ENCODE assay signal across 11 mouse cellular contexts in genomic region chr2:116852249-116852648, GRCm38 (mm10). TPM values are rescaled to one million over a fixed set of nuclear protein-coding genes. Genes with fewer than 3 reads are reported as not detected.
A peak's percentile ranks its signal among the peaks of the same experiment; 100 is the strongest.
DNase-seq lines count a peak whose midpoint lies in the region; ATAC-seq lines count a peak whose summit lies in the region.
"Had no signal": no experiment of that assay in that cellular context is flagged by ENCODE, and none has a peak within 500 bp of the region (broad histone marks: within the 10 kb centered on the region; RNA-seq: fewer than 3 reads in every experiment).

No protein-coding gene starts in this region.

- 44% methylated on average over 5 of the region's 5 CpGs for WGBS in heart, embryonic 11.5 days (ENCODE audit: insufficient replicate concordance)
- WGBS in midbrain, embryonic 15.5 days = 43% methylated on average over 5 of the region's 5 CpGs
- 61% methylated on average over 5 of the region's 5 CpGs for WGBS in midbrain, embryonic 11.5 days
- 34% methylated on average over 5 of the region's 5 CpGs for WGBS in intestine, embryonic 16.5 days

- no peaks in the 10 kb centered on the region for H3K27me3 ChIP-seq in heart, embryonic 11.5 days (ENCODE audit: control insufficient read depth, insufficient read depth, low read length)
- H3K27me3 ChIP-seq in midbrain, embryonic 15.5 days (replicated peaks) = no peaks in the 10 kb centered on the region
- H3K27me3 ChIP-seq in midbrain, embryonic 11.5 days (ENCODE audit: control insufficient read depth, insufficient read depth, low read length) = no peaks in the 10 kb centered on the region
- H3K27me3 ChIP-seq in intestine, embryonic 16.5 days (replicated peaks; ENCODE audit: control insufficient read depth, insufficient read depth, low read length) = no peaks in the 10 kb centered on the region

- H3K9ac ChIP-seq in heart, embryonic 11.5 days (ENCODE audit: low read depth, low read length) = no peak overlapping the region
- H3K9ac ChIP-seq in midbrain, embryonic 15.5 days = no peak overlapping the region
- H3K9ac ChIP-seq in midbrain, embryonic 11.5 days (ENCODE audit: low read length) = no peak overlapping the region
- H3K9ac ChIP-seq in intestine, embryonic 16.5 days (ENCODE audit: low read depth, low read length) = no peak overlapping the region

- no peaks in the 10 kb centered on the region for H3K36me3 ChIP-seq in heart, embryonic 11.5 days (ENCODE audit: control insufficient read depth, insufficient read depth, low read length)
- no peaks in the 10 kb centered on the region for H3K36me3 ChIP-seq in midbrain, embryonic 15.5 days (replicated peaks)
- no peaks in the 10 kb centered on the region for H3K36me3 ChIP-seq in midbrain, embryonic 11.5 days (ENCODE audit: control insufficient read depth, insufficient read depth, low read length)
- no peaks in the 10 kb centered on the region for H3K36me3 ChIP-seq in intestine, embryonic 16.5 days (ENCODE audit: control insufficient read depth, insufficient read depth, low read length)

- H3K27ac ChIP-seq in heart, embryonic 11.5 days (ENCODE audit: low read depth, low read length) = no peak overlapping the region
- H3K27ac ChIP-seq in midbrain, embryonic 15.5 days = no peak overlapping the region
- no peak overlapping the region for H3K27ac ChIP-seq in midbrain, embryonic 11.5 days (ENCODE audit: low read depth, low read length)
- no peak overlapping the region for H3K27ac ChIP-seq in intestine, embryonic 16.5 days (ENCODE audit: low read length)

- no peaks in the 10 kb centered on the region for H3K4me1 ChIP-seq in heart, embryonic 11.5 days (ENCODE audit: control insufficient read depth, insufficient read depth, low read length)
- H3K4me1 ChIP-seq in midbrain, embryonic 15.5 days = no peaks in the 10 kb centered on the region
- no peaks in the 10 kb centered on the region for H3K4me1 ChIP-seq in midbrain, embryonic 11.5 days (ENCODE audit: control insufficient read depth, insufficient read depth, low read length)
- no peaks in the 10 kb centered on the region for H3K4me1 ChIP-seq in intestine, embryonic 16.5 days (ENCODE audit: control insufficient read depth, insufficient read depth, low read length)

- ATAC-seq in heart, embryonic 11.5 days (replicated peaks; ENCODE audit: insufficient number of reproducible peaks, low FRiP score, low TSS enrichment) = 0 out of 2 replicates have a peak, but pooled peaks have one; percentile 26
- 0 out of 2 replicates have a peak, but pooled peaks have one; percentile 39 for ATAC-seq in midbrain, embryonic 15.5 days (replicated peaks)
- no peak for ATAC-seq in midbrain, embryonic 11.5 days (ENCODE audit: low FRiP score)
- ATAC-seq in intestine, embryonic 16.5 days = peak; percentile 46; the same call in 1 of the 2 replicates

- DNase-seq in heart, adult 9 months (ENCODE audit: low spot score in 2 of 2) = no peak
- DNase-seq in midbrain, embryonic 11.5 days (ENCODE audit: low spot score, missing footprints) = no peak
- peak; percentile 17 for DNase-seq in retina, embryonic 14.5 days (ENCODE audit: low spot score)
- no peak for DNase-seq in testis, postnatal 14 days (ENCODE audit: low spot score)
- DNase-seq in B cell, adult 2 months = no peak
- DNase-seq: adrenal gland, adult 2 months; thymus, postnatal 4 days had no signal

- no peak overlapping the region for H3K4me3 ChIP-seq in heart, embryonic 11.5 days (ENCODE audit: low read depth, low read length)
- H3K4me3 ChIP-seq in midbrain, embryonic 15.5 days = no peak overlapping the region
- H3K4me3 ChIP-seq in midbrain, embryonic 11.5 days (ENCODE audit: low read depth, low read length) = no peak overlapping the region
- no peak overlapping the region for H3K4me3 ChIP-seq in intestine, embryonic 16.5 days (ENCODE audit: low read length)

- no peaks in the 10 kb centered on the region for H3K9me3 ChIP-seq in heart, embryonic 11.5 days (replicated peaks; ENCODE audit: control insufficient read depth, low read length)
- H3K9me3 ChIP-seq in midbrain, embryonic 15.5 days = no peaks in the 10 kb centered on the region
- no peaks in the 10 kb centered on the region for H3K9me3 ChIP-seq in midbrain, embryonic 11.5 days (ENCODE audit: control insufficient read depth, low read length)
- no peaks in the 10 kb centered on the region for H3K9me3 ChIP-seq in intestine, embryonic 16.5 days (ENCODE audit: control insufficient read depth, low read length)

- H3K4me2 ChIP-seq in heart, embryonic 11.5 days = no peak overlapping the region
- no peak overlapping the region for H3K4me2 ChIP-seq in midbrain, embryonic 15.5 days
- H3K4me2 ChIP-seq in midbrain, embryonic 11.5 days = no peak overlapping the region
- H3K4me2 ChIP-seq in intestine, embryonic 16.5 days (ENCODE audit: low read depth, low read length) = no peak overlapping the region

RNA-seq across cellular contexts. Expression of gene Tmco5, which starts 26.2 kb away (rescaled TPM):
- not detected in 2 replicates for polyA plus RNA-seq in heart, embryonic 11.5 days (2014; fragmentation: Nextera tagmentation; extraction: Ambion mirVana)
- polyA plus RNA-seq in midbrain, embryonic 15.5 days (2015; fragmentation: Nextera tagmentation; extraction: Ambion mirVana) = not detected in 2 replicates
- polyA plus RNA-seq in midbrain, embryonic 11.5 days (2014; fragmentation: Nextera tagmentation; extraction: Ambion mirVana) = not detected in 2 replicates
- not detected in 2 replicates for polyA plus RNA-seq in intestine, embryonic 16.5 days (2015; fragmentation: Nextera tagmentation; extraction: Ambion mirVana)
- polyA plus RNA-seq: adrenal gland, adult 2 months; small intestine, adult 2 months had no signal
